ENCODE assay signal across 20 mouse cellular contexts in genomic region chrX:99516070-99516807, GRCm38 (mm10). TPM values are rescaled to one million over a fixed set of nuclear protein-coding genes. Genes with fewer than 3 reads are reported as not detected.
DNase-seq lines count a peak whose midpoint lies in the region; ATAC-seq and TF ChIP-seq lines count a peak whose summit lies in the region.
"Had no signal": no experiment of that assay in that cellular context is flagged by ENCODE, and none has a peak within 500 bp of the region (broad histone marks: within the 10 kb centered on the region; RNA-seq: fewer than 3 reads in every experiment).

No protein-coding gene starts in this region.

- H3K27me3 ChIP-seq in midbrain, embryonic 13.5 days, result peaks cover 78% of the 10 kb centered on the region
- H3K27me3 ChIP-seq in stomach, postnatal 0 days (ENCODE audit: control insufficient read depth, insufficient read depth, low read length), result no peaks in the 10 kb centered on the region

- no peak overlapping the region for H3K9ac ChIP-seq in midbrain, embryonic 13.5 days (replicated peaks)
- no peak overlapping the region for H3K9ac ChIP-seq in stomach, postnatal 0 days (ENCODE audit: low read length)
- H3K9ac ChIP-seq: embryonic facial prominence, embryonic 13.5 days; liver, postnatal 0 days had no signal

- no peak for TF ChIP-seq EP300 in stomach, postnatal 0 days (optimal IDR thresholded peaks at IDR 0.05)

- no peaks in the 10 kb centered on the region for H3K9me3 ChIP-seq in midbrain, embryonic 13.5 days
- H3K9me3 ChIP-seq in stomach, postnatal 0 days (ENCODE audit: control insufficient read depth, low read length), result no peaks in the 10 kb centered on the region
- H3K9me3 ChIP-seq: embryonic facial prominence, embryonic 13.5 days; megakaryocyte, embryonic 14.5 days had no signal

- intact Hi-C loops in heart, postnatal 25 days (cut with DNase I), result loop anchor here (5.0 kb wide), 1 partner anchor 44 kb away; the partner anchor contains the start of gene Pja1

- WGBS in midbrain, embryonic 13.5 days, result 81% methylated on average over 6 of the region's 6 CpGs
- WGBS in stomach, postnatal 0 days, result 45% methylated on average over 6 of the region's 6 CpGs

- peak; percentile 44; the same call in 1 of the 2 replicates for ATAC-seq in frontal cortex, adult (ENCODE audit: low TSS enrichment)
- peak; percentile 34; the same call in 1 of the 2 replicates for ATAC-seq in midbrain, embryonic 13.5 days
- ATAC-seq in stomach, postnatal 0 days (ENCODE audit: low FRiP score, low TSS enrichment), result peak; percentile 77; the same call in 1 of the 2 replicates
- ATAC-seq: liver, postnatal 0 days had no signal

- no peak for TF ChIP-seq CTCF in stomach, postnatal 0 days (IDR thresholded peaks at IDR 0.05; ENCODE audit: low read depth)

- H3K4me1 ChIP-seq in midbrain, embryonic 13.5 days (replicated peaks), result peaks cover 26% of the 10 kb centered on the region
- no peaks in the 10 kb centered on the region for H3K4me1 ChIP-seq in stomach, postnatal 0 days (replicated peaks; ENCODE audit: control insufficient read depth, insufficient read depth)

- no peak overlapping the region for H3K27ac ChIP-seq in midbrain, embryonic 13.5 days
- H3K27ac ChIP-seq in stomach, postnatal 0 days (replicated peaks), result no peak overlapping the region
- H3K27ac ChIP-seq: embryonic facial prominence, embryonic 13.5 days; gastrocnemius, adult 2 months had no signal

- H3K4me3 ChIP-seq in midbrain, embryonic 13.5 days (replicated peaks), result no peak overlapping the region
- no peak overlapping the region for H3K4me3 ChIP-seq in stomach, postnatal 0 days (ENCODE audit: low read depth, low read length)
- H3K4me3 ChIP-seq: embryonic facial prominence, embryonic 13.5 days; gastrocnemius, adult 2 months; megakaryocyte, embryonic 14.5 days had no signal

- no peak for DNase-seq in frontal cortex, postnatal 10 days (ENCODE audit: low spot score in 2 of 2)
- DNase-seq in retina, postnatal 1 day, result peak; percentile 46
- DNase-seq in retina, embryonic 14.5 days (ENCODE audit: low spot score), result no peak
- DNase-seq in stomach, postnatal 0 days (ENCODE audit: low spot score), result no peak
- DNase-seq in heart, postnatal 25 days (ENCODE audit: low spot score), result no peak
- DNase-seq in cerebellum, adult 11-12 months, result no peak
- DNase-seq: adrenal gland, postnatal 36 days; cerebellum, adult 8-10 months; gastrocnemius, adult 2 months; heart, adult 18-20 months; kidney, adult 9 months; liver; liver, postnatal 0 days; lung, postnatal 14 days; right cerebral cortex, postnatal 14 days; thymus, postnatal 4 days had no signal

- H3K36me3 ChIP-seq in midbrain, embryonic 13.5 days, result no peaks in the 10 kb centered on the region
- no peaks in the 10 kb centered on the region for H3K36me3 ChIP-seq in stomach, postnatal 0 days (ENCODE audit: control insufficient read depth, insufficient read depth, low read length)
- H3K36me3 ChIP-seq: embryonic facial prominence, embryonic 13.5 days had no signal

- H3K4me2 ChIP-seq in midbrain, embryonic 13.5 days (replicated peaks), result no peak overlapping the region
- H3K4me2 ChIP-seq in stomach, postnatal 0 days (replicated peaks; ENCODE audit: low read depth), result no peak overlapping the region
- H3K4me2 ChIP-seq: embryonic facial prominence, embryonic 13.5 days had no signal

RNA-seq across cellular contexts. Expression of gene Pja1, which starts 45.2 kb away (rescaled TPM):
- 322 and 354 TPM in 2 replicates for polyA plus RNA-seq in midbrain, embryonic 13.5 days (2015; fragmentation: Nextera tagmentation; extraction: Ambion mirVana)
- polyA plus RNA-seq in stomach, postnatal 0 days (2015; fragmentation: Nextera tagmentation; extraction: Ambion mirVana), result 62.8 and 64.5 TPM in 2 replicates
- total RNA-seq in heart, postnatal 25 days (2021), result 10 to 100 TPM; 23.5 to 24.1 TPM
